Mouse (Mus musculus): ENCODE results near the gene Gm14137. TPM values are rescaled to one million over a fixed set of nuclear protein-coding genes. Genes with fewer than 3 reads are reported as not detected.

Gene Gm14137
- polyA plus RNA-seq, 1 experiment from 2014 or later: 0.32 TPM

DNA sequence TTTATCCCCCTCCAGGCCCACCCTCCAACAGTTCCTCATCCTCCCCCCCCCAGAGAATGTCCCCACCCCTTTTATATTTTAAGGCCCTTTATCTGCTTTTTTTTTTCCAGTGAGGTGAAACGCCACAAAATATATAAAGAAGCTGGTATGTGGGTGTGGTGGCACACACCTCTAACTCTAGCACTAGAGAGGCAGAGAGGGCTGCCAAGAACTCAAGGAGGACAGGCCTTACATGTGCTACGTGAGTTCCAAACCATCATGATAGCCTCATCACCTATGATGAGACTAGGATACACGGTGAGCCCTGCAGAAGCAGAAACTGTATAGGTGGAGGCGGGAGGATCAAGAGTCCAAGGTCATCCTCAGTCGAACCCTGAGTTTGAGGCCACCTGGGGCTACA, 16.7 kb downstream of the Gm14137 start:
- no peak for DNase-seq
- WGBS: 77% methylated on average over 5 of the region's 5 CpGs
- no peak overlapping the region for H3K4me2 ChIP-seq

DNA sequence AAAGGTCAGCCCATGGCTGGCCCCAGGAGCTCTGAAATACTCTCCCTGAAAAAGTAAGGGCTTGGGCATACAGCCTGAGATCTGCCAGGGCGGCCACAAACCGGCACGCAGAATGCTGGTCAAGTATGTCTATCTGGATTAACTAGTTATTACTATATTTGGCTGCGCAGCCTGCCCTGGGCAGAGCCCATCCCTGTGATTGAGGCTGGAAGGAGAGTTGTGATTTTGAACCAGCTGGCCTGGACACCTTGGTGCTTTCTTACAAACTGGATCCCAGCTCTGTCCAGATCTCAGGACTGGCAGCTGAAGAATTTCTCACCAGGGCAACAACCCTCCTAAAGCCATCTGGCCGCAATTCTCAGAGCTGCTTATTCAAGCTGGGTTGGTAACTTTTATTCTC, 19.8 kb downstream of the Gm14137 start:
- H3K9ac ChIP-seq: no peak overlapping the region
- no peak for TF ChIP-seq CTCF (IDR thresholded peaks at IDR 0.05; ENCODE audit: low read depth)
- no peaks in the 10 kb centered on the region for H3K27me3 ChIP-seq (ENCODE audit: insufficient read depth, low read length)
- H3K4me2 ChIP-seq: no peak overlapping the region
- H3K27ac ChIP-seq (ENCODE audit: low read depth): no peak overlapping the region
- H3K4me1 ChIP-seq (ENCODE audit: insufficient read depth): no peaks in the 10 kb centered on the region
- ATAC-seq (ENCODE audit: insufficient read depth) (no peak), DNase-seq (no peak)
- 92% methylated on average over 5 of the region's 5 CpGs for WGBS
- no peak overlapping the region for H3K4me3 ChIP-seq (ENCODE audit: low read depth, low read length)
- H3K36me3 ChIP-seq (ENCODE audit: insufficient read depth): no peaks in the 10 kb centered on the region
- H3K9me3 ChIP-seq (ENCODE audit: low read depth, low read length): no peaks in the 10 kb centered on the region

More for the DNA sequence above, 16.7 kb downstream of the Gm14137 start:
- no peaks in the 10 kb centered on the region for H3K36me3 ChIP-seq (ENCODE audit: insufficient read depth)
- no peak for ATAC-seq (ENCODE audit: insufficient read depth)
- H3K9me3 ChIP-seq (ENCODE audit: low read depth, low read length): no peaks in the 10 kb centered on the region
- no peak overlapping the region for H3K4me3 ChIP-seq (ENCODE audit: low read depth, low read length)
- no peak overlapping the region for H3K27ac ChIP-seq (ENCODE audit: low read depth)
- H3K9ac ChIP-seq: no peak overlapping the region
- H3K4me1 ChIP-seq (ENCODE audit: insufficient read depth): no peaks in the 10 kb centered on the region
- no peak for TF ChIP-seq CTCF (IDR thresholded peaks at IDR 0.05; ENCODE audit: low read depth)
- H3K27me3 ChIP-seq (ENCODE audit: insufficient read depth, low read length): no peaks in the 10 kb centered on the region

DNA sequence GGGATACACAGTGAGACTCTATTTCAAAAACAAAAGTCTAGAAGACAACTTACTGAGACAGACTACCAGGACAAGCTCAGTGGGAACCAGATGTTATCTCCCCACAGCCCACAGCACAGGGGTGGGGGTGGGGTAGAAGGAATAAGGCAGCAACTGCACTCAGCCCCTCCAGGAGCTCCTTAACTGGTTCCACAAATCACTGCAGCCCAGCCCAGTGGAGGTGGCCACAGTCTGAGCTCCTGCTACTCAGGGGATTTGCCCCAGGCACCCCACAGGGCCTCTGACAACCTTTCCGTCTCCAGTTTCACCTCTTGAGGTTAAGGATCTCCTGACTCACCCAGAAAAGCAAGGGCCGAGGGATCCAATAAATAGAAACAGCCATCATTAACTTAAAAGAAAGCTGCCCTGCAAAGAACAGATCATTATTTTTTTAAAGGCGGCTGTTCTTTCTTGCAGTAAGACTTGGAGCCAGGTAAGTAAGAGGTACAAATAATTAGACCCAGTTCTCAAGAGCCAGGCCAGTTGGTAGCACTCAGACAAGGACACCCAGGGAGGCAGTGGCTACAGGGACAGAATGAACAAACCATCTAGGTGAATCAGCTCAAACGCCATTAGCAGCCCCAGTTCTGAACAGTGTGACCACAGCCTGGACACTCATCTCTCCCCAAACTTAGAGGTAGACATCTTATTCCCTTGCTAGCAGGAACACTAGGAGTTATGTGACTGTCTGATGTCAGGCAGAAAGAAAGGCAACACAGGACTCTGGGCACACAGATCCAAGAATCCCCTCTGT, 22.2 kb downstream of the Gm14137 start:
- Histone ChIP-seq H3K4me3 (ENCODE audit: low read depth, low read length) (no peak overlapping the region), H3K9me3 (ENCODE audit: low read depth, low read length) (no peaks in the 10 kb centered on the region), H3K9ac (no peak overlapping the region), H3K27me3 (ENCODE audit: insufficient read depth, low read length) (no peaks in the 10 kb centered on the region), H3K4me2 (no peak overlapping the region), H3K4me1 (ENCODE audit: insufficient read depth) (no peaks in the 10 kb centered on the region), H3K36me3 (ENCODE audit: insufficient read depth) (no peaks in the 10 kb centered on the region), H3K27ac (ENCODE audit: low read depth) (no peak overlapping the region)
- DNase-seq (no peak), ATAC-seq (ENCODE audit: insufficient read depth) (no peak)
- WGBS: 38% methylated on average over 4 of the region's 4 CpGs
- no peak for TF ChIP-seq CTCF (IDR thresholded peaks at IDR 0.05; ENCODE audit: low read depth)

DNA sequence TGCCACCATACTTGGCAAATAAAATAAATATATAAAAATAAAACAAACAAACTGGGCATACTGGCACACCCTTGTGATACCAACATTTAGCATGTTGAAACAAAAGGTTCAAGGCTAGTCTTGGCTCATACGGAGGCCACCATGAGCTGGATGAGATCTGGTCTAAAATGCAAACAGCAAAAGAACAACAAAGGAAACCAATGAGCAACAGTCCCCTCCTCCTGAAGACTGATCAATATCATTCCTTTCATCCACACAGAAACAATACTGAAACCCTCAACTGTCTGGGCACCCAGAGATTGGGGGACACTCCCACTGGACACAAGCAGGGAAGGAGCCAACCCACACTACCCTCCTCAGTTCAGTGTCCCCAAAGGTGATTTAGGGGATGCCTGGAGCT, 23.2 kb downstream of the Gm14137 start:
- Histone ChIP-seq H3K9me3 (ENCODE audit: low read depth, low read length) (no peaks in the 10 kb centered on the region), H3K27me3 (ENCODE audit: insufficient read depth, low read length) (no peaks in the 10 kb centered on the region), H3K9ac (no peak overlapping the region), H3K36me3 (ENCODE audit: insufficient read depth) (no peaks in the 10 kb centered on the region), H3K4me2 (no peak overlapping the region), H3K4me3 (ENCODE audit: low read depth, low read length) (no peak overlapping the region), H3K27ac (ENCODE audit: low read depth) (no peak overlapping the region), H3K4me1 (ENCODE audit: insufficient read depth) (no peaks in the 10 kb centered on the region)
- DNase-seq: no peak
- no peak for TF ChIP-seq CTCF (IDR thresholded peaks at IDR 0.05; ENCODE audit: low read depth)
- ATAC-seq (ENCODE audit: insufficient read depth): no peak
- 74% methylated on average over 1 of the region's 1 CpGs for WGBS

DNA sequence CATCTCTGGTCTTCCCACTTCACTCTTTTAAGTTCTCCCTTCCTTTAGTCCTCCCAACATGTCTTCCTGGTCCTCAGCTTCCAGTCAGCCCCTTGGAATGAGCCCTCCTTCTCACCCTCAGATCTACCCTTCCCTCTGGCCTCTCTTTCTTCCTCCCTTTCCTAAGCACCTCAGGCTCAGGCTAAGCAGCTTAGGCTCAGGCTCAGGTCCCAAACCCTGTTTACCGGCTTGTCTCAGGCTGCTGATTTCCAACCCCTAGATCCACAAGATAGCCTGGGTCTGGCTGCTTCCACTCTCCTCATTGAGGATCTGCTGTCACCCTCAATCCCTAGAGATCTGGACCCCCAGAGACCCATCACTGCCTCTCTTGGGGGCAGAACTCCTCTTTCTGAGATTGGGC, 23.7 kb downstream of the Gm14137 start:
- 26% methylated on average over 1 of the region's 1 CpGs for WGBS
- no peak overlapping the region for H3K27ac ChIP-seq (ENCODE audit: low read depth)
- H3K4me2 ChIP-seq: no peak overlapping the region
- H3K36me3 ChIP-seq (ENCODE audit: insufficient read depth): no peaks in the 10 kb centered on the region
- no peaks in the 10 kb centered on the region for H3K9me3 ChIP-seq (ENCODE audit: low read depth, low read length)
- H3K27me3 ChIP-seq (ENCODE audit: insufficient read depth, low read length): no peaks in the 10 kb centered on the region
- TF ChIP-seq CTCF (IDR thresholded peaks at IDR 0.05; ENCODE audit: low read depth): no peak
- no peak overlapping the region for H3K4me3 ChIP-seq (ENCODE audit: low read depth, low read length)
- no peak overlapping the region for H3K9ac ChIP-seq
- DNase-seq: no peak
- no peak for ATAC-seq (ENCODE audit: insufficient read depth)
- H3K4me1 ChIP-seq (ENCODE audit: insufficient read depth): no peaks in the 10 kb centered on the region

DNA sequence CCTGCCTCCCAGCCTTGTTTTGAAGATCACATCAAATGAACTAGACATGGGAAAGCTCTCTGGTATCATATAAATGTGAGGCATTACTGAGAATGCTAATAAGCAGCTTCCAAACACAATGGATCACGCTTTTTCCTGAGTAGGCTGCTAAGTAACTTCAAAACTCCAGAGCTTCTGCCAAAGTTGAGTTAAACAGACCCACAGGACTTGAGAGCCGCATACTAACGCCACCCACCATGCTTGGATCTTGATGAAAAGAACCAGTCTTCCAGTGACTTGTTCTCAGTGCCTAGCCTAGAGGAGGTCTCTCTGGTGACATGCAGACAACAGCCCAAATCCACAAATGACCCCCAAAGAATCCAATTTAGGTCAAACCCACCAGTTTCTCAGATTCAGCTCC, 24.6 kb downstream of the Gm14137 start:
- Histone ChIP-seq H3K4me1 (ENCODE audit: insufficient read depth) (no peaks in the 10 kb centered on the region), H3K9ac (no peak overlapping the region), H3K27me3 (ENCODE audit: insufficient read depth, low read length) (no peaks in the 10 kb centered on the region), H3K36me3 (ENCODE audit: insufficient read depth) (no peaks in the 10 kb centered on the region), H3K4me3 (ENCODE audit: low read depth, low read length) (no peak overlapping the region), H3K9me3 (ENCODE audit: low read depth, low read length) (no peaks in the 10 kb centered on the region), H3K4me2 (no peak overlapping the region), H3K27ac (ENCODE audit: low read depth) (no peak overlapping the region)
- ATAC-seq (ENCODE audit: insufficient read depth) (no peak), DNase-seq (no peak)
- TF ChIP-seq CTCF (IDR thresholded peaks at IDR 0.05; ENCODE audit: low read depth): no peak
- WGBS: 74% methylated on average over 3 of the region's 3 CpGs

DNA sequence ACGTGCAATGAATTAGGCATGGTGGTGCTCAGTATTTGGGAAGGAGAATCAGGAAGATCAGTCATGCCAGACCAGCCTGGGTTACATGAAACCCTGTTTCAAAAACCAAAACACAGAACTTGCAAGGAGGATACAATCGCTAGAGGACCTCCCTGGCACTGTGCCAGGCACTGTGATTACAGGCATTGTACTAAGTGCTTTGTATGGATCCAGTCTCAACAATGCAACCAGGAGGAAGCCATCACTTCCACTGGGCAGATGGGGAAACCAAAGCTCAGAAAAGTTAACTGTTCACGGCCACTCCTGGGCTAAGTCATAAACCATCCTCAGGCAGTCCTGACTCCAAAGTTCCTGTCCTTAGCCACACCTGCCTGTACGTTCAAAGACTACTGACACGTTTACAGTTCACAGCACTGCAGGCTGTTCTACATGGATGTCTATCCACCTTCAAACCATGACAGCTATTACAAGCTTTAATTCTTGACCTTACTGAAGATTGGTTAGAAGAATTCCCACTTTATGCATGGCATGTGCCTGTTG, 28.7 kb downstream of the Gm14137 start:
- ATAC-seq (ENCODE audit: insufficient read depth): no peak
- no peak overlapping the region for H3K27ac ChIP-seq (ENCODE audit: low read depth)
- H3K36me3 ChIP-seq (ENCODE audit: insufficient read depth): no peaks in the 10 kb centered on the region
- no peak for TF ChIP-seq CTCF (IDR thresholded peaks at IDR 0.05; ENCODE audit: low read depth)
- WGBS: 47% methylated on average over 5 of the region's 5 CpGs
- H3K4me2 ChIP-seq: no peak overlapping the region
- H3K9me3 ChIP-seq (ENCODE audit: low read depth, low read length): no peaks in the 10 kb centered on the region
- H3K27me3 ChIP-seq (ENCODE audit: insufficient read depth, low read length): no peaks in the 10 kb centered on the region
- H3K4me3 ChIP-seq (ENCODE audit: low read depth, low read length): no peak overlapping the region
- H3K9ac ChIP-seq: no peak overlapping the region
- DNase-seq: peak; percentile 76
- H3K4me1 ChIP-seq (ENCODE audit: insufficient read depth): no peaks in the 10 kb centered on the region
